Mouse (Mus musculus) MEL (cell line): ENCODE results near the gene Acat3. TPM values are rescaled to one million over a fixed set of nuclear protein-coding genes. Genes with fewer than 3 reads are reported as not detected.
"Not testable (repeated sequence)": the region's sequence is repeated elsewhere in the genome, so short reads cannot be mapped to it uniquely, and the experiment has no call there.

Source experiments
- DNase-seq: peaks from one replicate; pipeline ENCODE4 v3.0.0; 2011; ENCODE audit warnings: low read depth, low spot score
- H3K27ac ChIP-seq: 2 replicates; pipeline ENCODE4 v1.5.1; 2012; ENCODE audit warnings: low read depth, mild to moderate bottlenecking, control low read depth, low read length, moderate library complexity; ENCODE audit not compliant: control insufficient read depth
- H3K27me3 ChIP-seq, 2 experiments: fragments of 150-350 bp in 1 of 2; sonication (generic) in 1 of 2; 2 replicates each; pipeline ENCODE4 v1.6.1; 2012; ENCODE audit warnings: low read length in 2 of 2, mild to moderate bottlenecking in 2 of 2, improper control_type of control experiment in 1 of 2, moderate library complexity in 1 of 2; ENCODE audit not compliant: insufficient read depth in 2 of 2, control insufficient read depth in 1 of 2
- H3K36me3 ChIP-seq, 2 experiments: 2 replicates each; pipeline ENCODE4 v1.6.1; 2012 to 2014; ENCODE audit warnings: low read length in 2 of 2, improper control_type of control experiment in 1 of 2, inconsistent platforms in 1 of 2, mild to moderate bottlenecking in 1 of 2; ENCODE audit not compliant: insufficient read depth in 2 of 2, control insufficient read depth in 1 of 2
- H3K4me1 ChIP-seq, 2 experiments: fragments of 150-350 bp in 1 of 2; sonication (generic) in 1 of 2; 2 replicates each; pipeline ENCODE4 v1.6.1; 2012; ENCODE audit warnings: low read length in 2 of 2, improper control_type of control experiment in 1 of 2, mild to moderate bottlenecking in 1 of 2; ENCODE audit not compliant: insufficient read depth in 2 of 2, control insufficient read depth in 1 of 2
- H3K4me3 ChIP-seq, 2 experiments: fragments of 150-350 bp in 1 of 2; sonication (generic) in 1 of 2; 2 replicates each; pipeline ENCODE4 v1.5.1; 2012; ENCODE audit warnings: low read depth in 2 of 2, low read length in 2 of 2, mild to moderate bottlenecking in 2 of 2, moderate library complexity in 2 of 2, control low read depth in 1 of 2, improper control_type of control experiment in 1 of 2; ENCODE audit not compliant: control insufficient read depth in 1 of 2, insufficient read depth in 1 of 2
- H3K79me2 ChIP-seq: 2 replicates; pipeline ENCODE4 v1.6.1; 2012; ENCODE audit warnings: mild to moderate bottlenecking, low read length, moderate library complexity; ENCODE audit not compliant: control insufficient read depth, poor library complexity, insufficient read depth
- H3K9ac ChIP-seq: 2 replicates; pipeline ENCODE4 v1.6.1; 2012; ENCODE audit warnings: low read depth, mild to moderate bottlenecking, control low read depth, low read length, moderate library complexity; ENCODE audit not compliant: control insufficient read depth, poor library complexity, severe bottlenecking
- H3K9me3 ChIP-seq: fragments of 150-350 bp; sonication (generic); replicated peaks from 2 replicates; pipeline ENCODE4 v1.6.1; 2012; ENCODE audit warnings: mild to moderate bottlenecking, low read length, improper control_type of control experiment, moderate library complexity; ENCODE audit not compliant: insufficient read depth
- CHD1 ChIP-seq: IDR thresholded peaks from 2 replicates; pipeline ENCODE4 v1.6.1; 2012; ENCODE audit warnings: low read depth, mild to moderate bottlenecking, inconsistent platforms, low read length, improper control_type of control experiment
- MEF2A ChIP-seq: IDR thresholded peaks from 2 replicates; pipeline ENCODE4 v1.6.1; 2014; ENCODE audit warnings: low read depth, mild to moderate bottlenecking, inconsistent platforms, low read length, improper control_type of control experiment; ENCODE audit not compliant: poor library complexity, insufficient replicate concordance, severe bottlenecking; ENCODE audit errors: extremely low read depth
- MXI1 ChIP-seq: IDR thresholded peaks from 2 replicates; pipeline ENCODE4 v1.6.1; 2011; ENCODE audit warnings: mild to moderate bottlenecking, low read depth, low read length, improper control_type of control experiment
- MYB ChIP-seq: IDR thresholded peaks from 2 replicates; pipeline ENCODE4 v1.6.1; 2011; ENCODE audit warnings: mild to moderate bottlenecking, low read depth, low read length, improper control_type of control experiment
- NELFE ChIP-seq: IDR thresholded peaks from 2 replicates; pipeline ENCODE4 v1.6.1; 2011; ENCODE audit warnings: low read depth, low read length, improper control_type of control experiment
- POLR2A ChIP-seq, 2 experiments: IDR thresholded peaks; 2 replicates each; pipeline ENCODE4 v1.6.1; 2011 to 2012; ENCODE audit warnings: low read length in 2 of 2, mild to moderate bottlenecking in 2 of 2, control low read depth in 1 of 2, improper control_type of control experiment in 1 of 2, low read depth in 1 of 2, moderate library complexity in 1 of 2; ENCODE audit not compliant: control insufficient read depth in 1 of 2, insufficient read depth in 1 of 2, poor library complexity in 1 of 2
- SIN3A ChIP-seq: IDR thresholded peaks from 2 replicates; pipeline ENCODE4 v1.6.1; 2012; ENCODE audit warnings: low read length, improper control_type of control experiment, inconsistent platforms
- TBP ChIP-seq: IDR thresholded peaks from 2 replicates; pipeline ENCODE4 v1.8.0; 2011; ENCODE audit warnings: low read depth, low read length, improper control_type of control experiment
- TCF12 ChIP-seq: IDR thresholded peaks from 2 replicates; pipeline ENCODE4 v1.6.1; 2014; ENCODE audit warnings: low read depth, mild to moderate bottlenecking, inconsistent platforms, low read length, improper control_type of control experiment, moderate library complexity
- USF1 ChIP-seq: IDR thresholded peaks from 2 replicates; pipeline ENCODE4 v1.6.1; 2014; ENCODE audit warnings: low read depth, mild to moderate bottlenecking, inconsistent platforms, low read length, improper control_type of control experiment, moderate library complexity
- polyA plus RNA-seq, 2 experiments: library from polyadenylated mRNA; stranded (reverse) in 1 of 2; unstranded in 1 of 2; fragments of >175 nt in 1 of 2; fragments of >200 nt in 1 of 2; gene quantifications; 2 replicates each; pipeline versions ENCODE4 v1.2.1 to v1.2.4; 2012; ENCODE audit warnings: low replicate concordance in 2 of 2, low read depth in 1 of 2; ENCODE audit not compliant: insufficient read length in 2 of 2, insufficient read depth in 1 of 2, missing spikeins in 1 of 2
- total RNA-seq: library from RNA; depleted of rRNA; stranded (reverse); fragments of 300-350 nt; gene quantifications from 2 replicates; pipeline ENCODE4 v1.2.3, GENCODE M21; 2012

The Acat3 gene
- total and polyA plus RNA-seq, 3 experiments = 1.0 to 14.6 TPM; not detected in 1

GRCm38 (mm10) chr17:12903372-12904333, 36.7 kb downstream of the Acat3 start:
- Histone ChIP-seq H3K4me3 (no peak overlapping the region), H3K27me3 (no peaks in the 10 kb centered on the region), H3K27ac (no peak overlapping the region), H3K4me1 (no peaks in the 10 kb centered on the region), H3K79me2 (no peaks in the 10 kb centered on the region), H3K9ac (no peak overlapping the region), H3K9me3 (no peaks in the 10 kb centered on the region), H3K36me3 (no peaks in the 10 kb centered on the region)
- no peak for TF ChIP-seq POLR2A (IDR thresholded peaks at IDR 0.05; ENCODE audit: control insufficient read depth in 1 of 2, insufficient read depth in 1 of 2, low read depth in 1 of 2, low read length in 2 of 2, poor library complexity in 1 of 2)
- TF ChIP-seq NELFE = no peak
- no peak for TF ChIP-seq CHD1
- TF ChIP-seq MXI1 = no peak
- no peak for TF ChIP-seq MEF2A
- no peak for TF ChIP-seq SIN3A
- TF ChIP-seq MYB = no peak
- no peak for TF ChIP-seq USF1
- no peak for TF ChIP-seq TCF12
- DNase-seq = no peak

DNA sequence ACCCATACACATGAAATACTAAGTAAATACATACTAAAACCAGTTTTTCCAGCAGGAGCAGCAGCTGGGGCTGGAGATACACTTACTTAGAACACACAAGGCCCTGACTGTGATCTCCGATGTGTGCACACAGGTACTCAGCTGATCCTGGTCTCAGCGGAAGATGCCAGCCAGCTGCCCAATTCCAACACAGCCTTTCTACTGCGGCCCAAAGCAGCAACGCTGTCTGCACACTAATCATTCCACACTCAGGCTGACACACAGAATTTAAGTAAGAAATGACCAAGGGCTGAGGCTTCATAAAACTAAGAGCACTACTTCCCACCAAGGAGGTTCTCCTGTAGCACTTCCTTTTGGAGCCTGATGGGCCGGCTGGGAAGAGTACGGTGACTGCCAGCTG, 38.1 kb downstream of the Acat3 start:
- H3K9ac ChIP-seq = no peak overlapping the region
- H3K4me3 ChIP-seq = no peak overlapping the region
- no peaks in the 10 kb centered on the region for H3K36me3 ChIP-seq
- H3K9me3 ChIP-seq = no peaks in the 10 kb centered on the region
- no peaks in the 10 kb centered on the region for H3K79me2 ChIP-seq
- no peak for DNase-seq
- no peaks in the 10 kb centered on the region for H3K27me3 ChIP-seq
- TF ChIP-seq TBP (no peak), MXI1 (no peak), POLR2A (IDR thresholded peaks at IDR 0.05; ENCODE audit: control insufficient read depth in 1 of 2, insufficient read depth in 1 of 2, low read depth in 1 of 2, low read length in 2 of 2, poor library complexity in 1 of 2) (no peak)
- no peak overlapping the region for H3K27ac ChIP-seq
- H3K4me1 ChIP-seq = no peaks in the 10 kb centered on the region

GRCm38 (mm10) chr17:12898607-12899006, 41.8 kb downstream of the Acat3 start:
- H3K27ac ChIP-seq, H3K27me3 ChIP-seq, H3K9me3 ChIP-seq, H3K9ac ChIP-seq, H3K36me3 ChIP-seq, H3K79me2 ChIP-seq, DNase-seq, H3K4me1 ChIP-seq, H3K4me3 ChIP-seq: not testable (repeated sequence)
